Mouse (Mus musculus) cerebellum, adult 11 months (tissue): Measurements from ENCODE around the gene Gpd1.
"Not testable (repeated sequence)": the region's sequence is repeated elsewhere in the genome, so short reads cannot be mapped to it uniquely, and the experiment has no call there.

ENCODE experiments used
- DNase-seq: peaks from one replicate; pipeline ENCODE4 v3.0.0; 2022

Gpd1 gene

DNA sequence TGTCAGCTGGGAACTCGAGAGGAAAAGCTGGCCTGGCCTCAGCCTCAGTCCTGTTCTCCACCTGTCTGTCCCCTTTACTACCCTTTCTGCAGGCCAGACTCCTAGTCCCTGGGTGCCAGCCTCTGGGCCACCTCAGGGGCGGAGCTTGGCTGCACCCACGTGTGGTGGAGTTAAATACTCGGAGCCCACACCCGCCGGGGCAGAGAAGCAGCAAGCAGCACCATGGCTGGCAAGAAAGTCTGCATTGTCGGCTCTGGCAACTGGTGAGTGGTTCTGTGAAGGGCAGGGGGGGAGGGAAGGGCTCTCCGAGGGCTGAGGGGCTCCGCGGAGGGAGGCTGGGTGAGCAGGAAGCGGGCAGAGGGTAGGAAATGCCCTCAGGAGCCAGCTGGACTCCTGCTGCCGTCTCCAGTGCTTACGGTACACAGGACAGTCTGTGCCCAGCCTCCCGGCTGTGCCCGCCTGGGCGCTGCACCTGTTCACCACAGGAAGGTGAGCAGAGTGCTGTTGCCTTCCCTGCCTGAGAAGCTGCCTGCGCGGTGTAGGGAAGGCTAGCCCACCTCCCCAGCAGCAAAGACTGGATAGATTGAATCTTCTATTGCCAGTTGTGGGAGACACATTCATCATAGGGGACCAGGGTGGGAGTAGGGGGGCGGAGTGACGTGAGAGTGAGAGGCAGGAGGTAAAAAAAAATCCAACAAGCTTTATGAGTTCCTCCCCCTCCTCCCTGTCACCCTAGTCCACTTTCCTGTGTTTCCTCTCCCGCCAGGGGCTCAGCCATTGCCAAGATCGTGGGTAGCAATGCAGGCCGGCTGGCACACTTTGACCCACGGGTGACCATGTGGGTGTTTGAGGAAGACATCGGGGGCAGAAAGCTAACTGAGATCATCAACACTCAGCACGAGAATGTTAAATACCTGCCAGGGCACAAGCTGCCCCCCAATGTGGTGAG lies at the start of gene Gpd1:
Gene Gpd1 (plus strand): TSS at position 130 of the 949 bp plus-strand sequence.
- peak; percentile 82 for DNase-seq

DNA sequence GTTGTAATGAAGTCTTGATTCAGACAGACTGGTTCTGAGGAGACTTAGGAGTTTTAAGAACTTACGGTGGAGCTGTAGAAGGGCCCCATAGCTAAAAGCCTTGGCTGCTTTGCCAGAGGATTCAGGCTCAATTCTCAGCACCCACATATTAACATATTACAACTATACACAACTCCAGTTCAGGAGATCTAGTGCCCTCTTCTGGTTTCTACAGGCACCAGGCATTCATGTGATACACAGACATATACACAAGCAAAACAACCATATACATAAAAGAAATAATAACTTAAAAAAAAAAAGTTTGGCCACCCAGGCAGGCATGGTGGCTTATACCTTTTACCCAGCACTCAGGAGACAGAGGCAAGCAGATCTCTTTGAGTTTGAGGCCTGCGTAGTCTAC lies 49.8 kb upstream of the Gpd1 start:
- no peak for DNase-seq

DNA sequence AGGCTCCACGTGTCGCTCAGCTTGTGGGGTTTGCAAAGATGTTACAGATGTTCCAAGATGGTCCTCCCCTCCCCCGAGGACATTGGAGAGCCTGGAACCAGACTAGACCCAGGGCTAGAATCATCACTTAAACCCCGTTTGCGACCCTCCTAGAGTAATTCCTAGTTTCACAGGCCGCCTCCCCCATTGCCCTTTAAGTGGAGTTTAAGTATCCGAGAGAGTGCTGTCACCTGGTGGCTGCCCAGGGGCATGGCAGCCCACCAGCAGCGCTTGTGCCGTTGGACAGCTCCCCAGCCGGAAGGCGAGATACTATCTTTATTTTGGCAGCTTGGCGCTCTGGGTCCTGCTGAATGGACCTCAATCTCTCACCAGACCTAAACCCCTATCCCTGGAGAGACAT lies 48.4 kb upstream of the Gpd1 start:
- DNase-seq, result peak; percentile 82

DNA sequence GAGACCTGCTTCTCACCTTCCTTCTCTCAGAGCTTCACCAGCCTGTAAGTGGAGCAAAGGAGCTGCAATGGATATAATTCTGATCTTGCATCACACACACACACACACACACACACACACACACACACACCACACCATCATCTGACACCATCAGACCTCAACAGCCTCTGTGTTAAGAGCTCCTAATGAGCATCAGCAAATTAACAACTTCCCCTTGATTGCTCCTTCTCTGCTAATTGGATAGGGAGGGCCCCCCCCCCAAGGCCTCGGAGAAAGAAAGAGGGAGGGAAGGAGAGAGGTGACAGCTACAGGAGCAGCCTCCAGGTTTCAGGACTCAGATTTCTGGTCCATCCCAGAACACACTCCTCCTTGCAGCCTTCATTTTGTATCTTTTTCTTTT lies 47.9 kb upstream of the Gpd1 start:
- no peak for DNase-seq

DNA sequence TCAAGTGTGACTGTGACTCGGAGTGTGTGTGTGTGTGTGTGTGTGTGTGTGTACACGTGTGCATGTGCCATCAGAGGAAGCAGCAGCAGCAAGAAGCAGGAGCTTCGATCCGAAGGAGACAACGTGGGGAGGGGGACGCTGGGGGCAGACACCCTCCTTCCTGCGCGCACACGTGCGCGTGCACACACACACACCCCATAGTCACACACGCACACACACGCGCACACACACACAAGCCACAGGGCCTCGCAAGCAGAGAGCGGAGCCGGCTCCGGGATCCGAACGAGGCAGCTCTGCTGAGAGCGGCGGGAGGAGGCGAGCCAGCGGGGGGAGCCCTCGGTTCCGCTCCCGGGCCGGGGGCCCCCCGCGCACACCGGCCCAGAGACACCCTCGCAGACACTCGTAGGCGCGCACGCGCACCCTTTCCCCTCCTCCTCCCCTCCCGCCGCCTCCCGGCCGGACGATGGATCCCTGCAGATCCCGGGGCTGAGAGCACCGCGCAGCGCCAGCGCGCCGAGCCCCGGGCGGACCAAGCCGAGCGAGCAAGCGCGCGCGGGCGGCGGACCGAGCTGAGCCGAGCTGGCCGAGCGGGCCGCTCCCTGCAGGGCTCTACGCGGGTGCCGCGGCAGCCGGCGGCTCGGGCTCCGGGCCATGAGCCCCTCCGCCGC lies 47.0 kb upstream of the Gpd1 start, which contains the start of gene Asic1:
Gene Asic1 (plus strand): TSS at position 215 of the 668 bp plus-strand sequence.
- DNase-seq, result peak; percentile 83

DNA sequence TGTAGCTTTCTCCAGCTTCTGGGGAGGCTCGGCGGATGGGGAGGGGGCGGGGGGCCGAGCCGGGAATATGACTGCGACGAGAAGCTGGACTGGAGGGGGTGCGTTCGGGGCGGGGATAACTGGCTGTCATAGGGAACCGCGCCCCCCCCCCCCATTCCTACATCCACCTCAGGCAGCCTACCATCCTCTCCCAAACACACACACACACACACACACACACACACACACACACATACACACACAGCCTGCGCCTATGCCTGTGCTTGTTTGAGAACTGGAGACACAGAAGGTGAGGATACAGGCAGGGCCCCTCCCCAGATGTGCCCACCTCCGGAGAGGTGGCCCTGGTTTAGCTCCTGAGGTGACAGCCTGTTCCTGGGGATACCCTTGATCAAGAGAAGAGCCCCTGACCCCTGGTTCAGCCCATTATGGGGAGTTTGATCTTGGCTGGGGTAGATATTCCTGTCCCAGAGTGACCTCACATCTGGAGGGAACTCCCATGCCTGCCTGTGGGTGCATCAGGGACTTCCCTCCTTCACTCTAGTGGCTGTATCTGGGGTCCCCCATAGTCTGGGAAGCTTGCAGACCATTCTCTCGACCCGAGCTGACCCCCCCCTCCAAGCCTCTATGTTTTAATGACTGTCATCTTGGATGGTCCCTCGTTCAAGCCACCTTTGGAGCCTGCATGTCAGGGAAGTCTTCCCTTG lies 46.2 kb upstream of the Gpd1 start:
- no peak for DNase-seq

DNA sequence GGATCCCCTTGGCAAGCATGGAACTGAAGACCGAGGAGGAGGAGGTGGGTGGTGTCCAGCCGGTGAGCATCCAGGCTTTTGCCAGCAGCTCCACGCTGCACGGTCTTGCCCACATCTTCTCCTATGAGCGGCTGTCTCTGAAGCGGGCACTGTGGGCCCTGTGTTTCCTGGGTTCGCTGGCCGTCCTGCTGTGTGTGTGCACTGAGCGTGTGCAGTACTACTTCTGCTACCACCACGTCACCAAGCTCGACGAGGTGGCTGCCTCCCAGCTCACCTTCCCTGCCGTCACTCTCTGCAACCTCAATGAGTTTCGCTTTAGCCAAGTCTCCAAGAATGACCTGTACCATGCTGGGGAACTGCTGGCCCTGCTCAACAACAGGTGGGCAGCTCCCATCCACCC lies 45.5 kb upstream of the Gpd1 start:
- DNase-seq, result no peak

DNA sequence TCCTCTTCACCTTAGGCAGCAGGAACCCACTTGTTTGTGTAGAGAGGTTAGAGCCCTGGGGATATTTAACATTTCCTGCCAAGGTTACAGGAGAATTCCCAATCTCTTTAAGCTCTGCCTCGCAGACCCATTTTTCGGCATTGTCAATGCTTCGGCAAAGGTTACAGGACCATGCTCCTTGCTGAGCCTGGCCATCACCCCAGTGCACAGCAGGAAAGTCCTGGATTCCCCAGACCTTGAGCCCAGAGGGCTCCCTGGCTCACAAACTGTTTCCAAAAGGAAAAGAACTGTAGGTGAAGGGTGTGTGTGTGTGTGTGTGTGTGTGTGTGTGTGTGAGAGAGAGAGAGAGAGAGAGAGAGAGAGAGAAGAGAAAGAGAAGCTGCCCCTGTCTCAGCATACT lies 42.4 kb upstream of the Gpd1 start:
- DNase-seq, result no peak

DNA sequence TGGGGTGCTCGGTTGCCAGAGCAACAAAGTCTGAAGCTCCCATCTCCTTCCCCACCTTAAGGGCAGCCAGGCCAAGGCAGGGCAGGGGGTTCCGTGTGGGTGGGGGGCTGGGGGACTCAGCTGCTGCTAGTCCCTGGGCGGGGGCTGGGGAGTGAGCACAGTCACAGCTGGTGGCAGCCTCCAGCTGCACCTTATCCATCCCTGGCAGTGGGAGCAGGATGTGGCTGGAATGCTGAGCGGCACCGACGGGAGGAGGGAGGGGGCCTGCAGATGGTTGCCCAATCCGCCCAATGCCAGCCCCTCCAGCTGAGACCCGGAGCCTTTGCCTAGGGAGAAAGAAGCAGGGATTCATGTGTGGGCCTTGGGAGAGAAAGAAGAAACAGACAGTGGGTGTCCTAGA lies 40.2 kb upstream of the Gpd1 start:
- no peak for DNase-seq

DNA sequence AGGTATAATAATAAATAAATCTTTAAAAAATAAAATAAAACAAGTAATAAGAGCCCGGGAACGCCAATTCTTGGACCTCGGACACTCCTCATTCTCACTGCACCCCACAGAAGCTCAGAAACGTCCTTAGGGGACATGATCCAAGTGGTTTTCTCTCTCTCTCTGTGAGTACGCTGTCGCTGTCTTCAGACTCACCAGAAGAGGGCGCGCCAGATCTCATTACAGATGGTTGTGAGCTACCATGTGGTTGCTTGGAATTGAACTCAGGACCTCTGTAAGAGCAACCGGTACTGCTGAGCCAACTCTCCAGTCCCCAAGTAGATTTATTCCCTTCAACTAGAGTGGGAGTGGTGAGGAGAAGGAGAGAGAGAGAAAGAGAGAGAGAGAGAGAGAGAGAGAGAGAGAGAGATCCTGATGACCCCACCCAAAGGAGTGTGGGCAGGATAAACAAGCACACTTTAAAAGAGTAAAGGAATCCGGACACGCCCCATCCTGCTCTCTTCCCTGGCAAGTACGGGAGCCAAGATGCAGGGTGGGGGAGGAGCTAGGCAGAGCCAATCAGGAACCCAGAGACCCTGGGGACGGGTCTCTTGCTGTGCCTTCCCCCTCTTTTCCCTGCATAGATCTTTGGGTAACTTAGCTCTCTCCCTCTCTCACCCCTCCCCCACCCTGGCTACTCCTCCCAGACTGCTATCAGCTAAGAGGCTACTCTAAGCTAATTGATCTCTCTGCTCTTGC lies 39.1 kb upstream of the Gpd1 start:
- DNase-seq, result no peak

DNA sequence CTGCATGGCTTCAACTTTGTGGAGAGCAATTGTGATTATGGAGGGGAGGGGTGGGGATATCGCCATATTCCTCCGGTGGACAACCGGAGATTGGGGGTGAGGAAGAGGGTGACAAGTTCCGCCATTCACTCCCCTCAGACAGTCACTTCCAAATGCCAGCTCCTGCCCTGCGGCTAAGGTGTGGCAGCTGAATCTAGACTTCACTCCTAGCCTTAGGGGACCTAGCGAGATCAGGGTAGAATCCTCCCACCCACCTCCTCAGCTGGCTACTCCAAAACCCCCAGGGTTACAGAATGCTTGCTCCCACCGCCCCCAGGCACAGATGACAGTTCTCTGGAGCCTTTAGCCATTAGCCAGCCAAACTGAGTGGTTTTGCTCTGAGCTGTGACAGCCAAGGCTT lies 38.3 kb upstream of the Gpd1 start:
- no peak for DNase-seq

DNA sequence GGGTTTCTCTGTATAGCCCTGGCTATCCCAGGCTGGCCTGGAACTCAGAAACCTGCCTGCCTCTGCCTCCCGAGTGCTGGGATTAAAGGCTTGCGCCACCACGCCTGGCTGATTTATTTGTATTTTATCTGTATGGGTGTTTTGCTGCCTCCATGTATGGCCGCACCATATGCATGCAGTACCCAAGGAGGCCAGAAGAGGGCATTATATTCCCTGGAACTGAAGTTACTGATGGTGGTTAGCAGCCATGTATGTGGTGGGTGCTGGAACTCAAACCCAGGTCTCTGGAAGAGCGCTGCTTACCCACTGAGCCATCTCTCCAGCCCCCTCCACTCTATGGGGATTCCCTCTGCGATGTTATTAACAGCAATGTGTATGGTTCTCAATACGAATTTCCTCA lies 34.4 kb upstream of the Gpd1 start:
- DNase-seq, result no peak

DNA sequence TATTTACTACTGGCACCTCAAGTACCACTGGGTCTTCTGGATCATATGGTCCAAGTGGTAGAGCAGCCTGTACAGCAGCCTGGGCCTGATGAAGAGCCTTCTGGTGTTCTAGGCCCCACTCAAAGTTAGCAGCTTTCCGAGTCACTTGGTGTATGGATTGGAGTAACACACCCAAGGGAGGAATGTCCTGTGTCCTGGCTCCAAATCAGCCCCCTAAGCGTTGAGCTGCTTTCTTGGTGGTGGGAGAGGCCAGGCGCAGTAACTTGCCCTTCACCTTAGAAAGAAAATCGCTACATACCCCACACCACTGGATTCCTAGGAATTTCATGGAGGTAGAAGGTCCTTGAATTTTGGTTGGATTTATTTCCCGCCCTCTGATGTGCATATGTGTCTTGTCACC lies 33.2 kb upstream of the Gpd1 start:
- DNase-seq, result no peak

DNA sequence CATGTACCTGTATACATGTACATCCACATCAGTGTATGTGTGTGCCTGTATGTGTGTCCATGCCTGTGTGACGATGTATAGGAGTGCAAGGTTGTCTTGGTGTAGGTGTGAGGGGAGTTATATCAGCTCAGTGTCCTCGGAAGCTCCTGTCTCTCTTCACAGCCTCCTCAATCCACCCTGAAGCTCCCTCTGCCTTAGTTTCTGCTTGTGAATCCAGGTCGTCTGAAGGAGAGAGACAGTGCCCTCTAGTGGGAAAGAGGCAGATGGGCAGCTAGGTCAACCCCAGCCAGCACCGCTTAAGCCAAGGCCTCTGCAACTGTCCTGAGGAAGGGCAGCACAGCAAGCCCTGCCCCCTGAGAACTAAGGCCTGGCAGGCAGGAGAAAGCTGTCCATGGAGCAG lies 28.6 kb upstream of the Gpd1 start:
- peak; percentile 67 for DNase-seq

DNA sequence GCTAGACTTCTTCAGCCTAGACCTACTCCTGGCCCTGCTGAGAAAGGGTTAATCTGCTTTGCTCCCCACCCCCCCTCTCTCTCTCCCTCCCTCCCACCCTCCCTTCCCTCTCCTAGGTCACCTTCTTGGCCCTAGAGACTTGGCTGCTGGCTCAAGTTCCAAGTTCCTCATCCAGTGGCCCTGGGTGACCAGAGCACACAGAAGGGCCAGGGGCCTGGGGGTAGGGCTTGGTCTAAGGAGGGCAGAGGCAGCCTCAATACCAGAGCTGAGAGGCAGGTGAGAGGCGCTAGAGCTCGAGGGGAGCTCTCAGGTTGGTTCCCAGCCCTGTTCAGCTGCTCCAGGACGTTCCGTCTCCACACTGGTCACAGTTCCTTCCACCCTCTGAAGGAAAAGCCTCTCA lies 26.4 kb upstream of the Gpd1 start:
- no peak for DNase-seq

DNA sequence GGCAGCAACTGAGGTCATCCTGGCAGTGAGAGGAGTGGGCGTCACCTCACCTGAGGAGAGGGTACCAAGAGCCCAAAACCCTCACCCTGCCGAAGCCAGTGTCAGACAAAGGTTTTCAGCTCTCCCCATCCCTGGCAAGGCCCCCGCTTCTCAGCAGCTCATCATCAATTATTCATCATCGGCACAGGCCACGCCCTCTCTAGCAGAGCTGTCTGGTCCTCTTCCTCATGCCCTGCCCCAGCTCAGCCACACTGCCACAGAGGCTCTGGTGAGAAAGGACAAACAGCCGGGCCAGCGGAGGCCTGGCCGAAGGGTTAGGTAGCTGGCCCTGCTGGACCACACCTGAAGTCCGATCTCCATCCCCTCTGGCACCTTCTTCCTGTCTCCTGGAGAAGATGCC lies 25.3 kb upstream of the Gpd1 start:
- no peak for DNase-seq

DNA sequence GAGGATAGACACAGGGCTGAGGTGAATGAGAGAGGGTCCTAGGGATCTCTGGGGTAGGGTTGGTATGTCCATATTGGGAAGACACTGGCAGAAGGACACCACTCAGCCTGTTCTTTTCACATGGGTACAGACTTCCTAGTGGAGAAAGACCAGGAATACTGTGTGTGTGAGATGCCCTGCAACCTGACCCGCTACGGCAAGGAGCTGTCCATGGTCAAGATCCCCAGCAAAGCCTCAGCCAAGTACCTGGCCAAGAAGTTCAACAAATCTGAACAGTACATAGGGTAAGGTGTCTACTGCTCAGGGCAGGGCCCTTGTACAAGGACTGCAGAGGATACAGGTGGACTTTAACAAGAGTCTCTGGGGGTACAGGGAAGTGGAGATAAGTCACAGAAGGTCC lies 20.0 kb upstream of the Gpd1 start:
- DNase-seq, result no peak

DNA sequence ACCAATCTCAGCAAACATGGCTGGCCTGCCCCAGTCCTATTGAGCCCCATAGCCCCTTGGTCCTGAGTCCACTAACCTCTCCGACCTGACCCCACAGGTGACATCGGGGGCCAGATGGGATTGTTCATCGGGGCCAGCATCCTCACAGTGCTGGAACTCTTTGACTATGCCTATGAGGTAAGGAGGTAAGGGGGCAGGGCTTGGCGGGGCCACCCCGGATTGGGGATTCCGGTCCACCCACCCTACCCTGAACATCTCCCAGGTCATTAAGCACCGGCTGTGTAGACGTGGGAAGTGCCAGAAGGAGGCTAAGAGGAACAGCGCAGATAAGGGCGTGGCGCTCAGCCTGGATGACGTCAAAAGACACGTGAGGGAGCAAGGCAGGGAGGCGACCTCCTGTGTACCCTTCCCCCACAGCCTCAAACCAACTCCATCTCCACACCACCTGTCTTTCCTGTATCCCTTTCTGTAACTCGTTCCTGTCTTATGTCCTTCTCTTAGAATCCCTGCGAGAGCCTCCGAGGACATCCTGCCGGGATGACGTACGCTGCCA lies 18.7 kb upstream of the Gpd1 start:
- DNase-seq, result no peak

DNA sequence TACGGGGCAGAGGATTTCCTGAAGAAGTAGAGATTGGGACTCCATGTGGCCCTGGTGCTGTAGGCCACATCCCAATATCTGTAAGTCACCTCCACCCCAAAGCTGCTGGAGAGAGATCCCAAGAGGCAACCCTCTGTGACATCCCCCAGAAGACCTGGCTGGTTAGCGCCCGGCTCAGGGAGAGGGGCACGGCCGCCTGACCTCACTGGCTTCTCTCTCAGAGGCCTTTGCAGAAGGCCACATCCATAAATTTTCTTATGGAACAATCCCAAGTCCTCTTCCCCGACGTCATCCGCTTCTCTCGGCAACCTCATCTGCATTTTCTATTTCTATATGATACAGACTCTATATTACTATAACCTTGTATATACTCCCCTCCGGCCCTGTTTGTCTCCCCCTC lies 17.6 kb upstream of the Gpd1 start:
- DNase-seq, result no peak

DNA sequence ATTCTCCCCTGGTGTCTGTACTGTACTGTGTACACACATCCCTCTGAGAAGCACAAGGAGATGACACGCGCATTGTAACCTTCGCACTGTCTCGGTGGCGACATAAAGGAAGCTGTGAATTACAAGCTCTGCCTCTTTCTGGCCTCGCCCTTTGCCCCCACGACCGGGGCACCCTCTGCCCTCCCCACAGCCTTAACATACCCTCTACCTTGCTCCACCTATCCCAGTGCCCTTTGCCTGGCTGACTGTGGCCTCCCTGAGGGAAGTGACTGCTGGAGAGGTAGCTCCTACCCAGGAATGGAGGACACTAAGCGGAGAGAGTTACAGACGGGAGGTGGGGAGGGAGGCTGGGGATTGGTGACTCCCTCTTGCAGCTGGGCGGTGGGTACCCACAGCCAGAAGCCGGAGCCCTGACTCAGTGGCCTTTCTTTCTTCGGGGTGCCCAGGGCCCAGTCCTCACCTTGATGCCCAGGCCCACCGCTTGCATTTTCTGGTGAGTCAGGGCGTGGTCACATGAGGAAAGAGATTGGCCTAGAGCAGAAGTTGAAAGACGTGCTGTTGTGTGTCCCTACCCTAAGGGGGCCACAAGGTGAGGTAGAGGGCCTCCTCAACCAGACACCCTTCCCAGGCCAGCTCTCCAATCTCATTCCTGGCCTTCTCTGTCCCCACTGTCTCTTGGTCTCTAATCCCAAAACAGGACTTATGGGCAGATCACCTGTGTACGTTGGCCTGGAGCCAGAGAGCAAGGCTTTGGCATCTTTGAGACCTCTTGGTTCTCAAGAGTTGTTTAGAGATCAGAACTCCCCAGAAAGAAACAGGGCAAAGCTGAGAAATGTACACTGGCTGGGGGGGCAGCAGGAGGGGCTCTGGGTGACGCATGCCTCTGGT lies 16.9 kb upstream of the Gpd1 start:
- no peak for DNase-seq

DNA sequence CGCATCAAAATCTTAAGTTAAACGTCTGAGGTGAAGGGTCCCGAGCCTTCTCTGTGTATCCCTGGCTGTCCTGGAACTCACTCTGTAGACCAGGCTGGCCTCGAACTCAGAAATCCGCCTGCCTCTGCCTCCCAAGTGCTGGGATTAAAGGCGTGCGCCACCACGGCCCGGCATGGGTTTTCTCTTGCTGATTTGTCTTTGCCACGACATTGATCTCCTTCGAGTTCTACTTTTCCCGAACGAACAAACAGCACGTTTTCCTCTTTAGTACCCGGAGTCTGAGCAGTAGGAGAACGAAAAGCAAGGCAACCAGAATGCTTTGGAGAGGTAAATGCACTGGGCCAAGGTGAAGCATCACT lies 15.7 kb upstream of the Gpd1 start:
- DNase-seq, result not testable (repeated sequence)
